ENCODE assay signal across 24 mouse cellular contexts in genomic region chr11:77713736-77714135, GRCm38 (mm10). TPM values are rescaled to one million over a fixed set of nuclear protein-coding genes. Genes with fewer than 3 reads are reported as not detected.
"Had no signal": no experiment of that assay in that cellular context is flagged by ENCODE, and none has a peak within 500 bp of the region (broad histone marks: within the 10 kb centered on the region; RNA-seq: fewer than 3 reads in every experiment).

No protein-coding gene starts in this region.

- ATAC-seq: midbrain, embryonic 16.5 days had no signal

- DNase-seq: lung, embryonic 14.5 days; lung, postnatal 10 days; lung, postnatal 4 days; midbrain, embryonic 14.5 days; retina, postnatal 1 day; right cerebral cortex, adult 18-20 months; right cerebral cortex, postnatal 25 days; right cerebral cortex, postnatal 4 days; spleen, adult 18-20 months; thymus, adult 18-20 months; thymus, postnatal 14 days; thymus, postnatal 36 days had no signal

- H3K4me2 ChIP-seq: lung, embryonic 14.5 days; midbrain, embryonic 12.5 days; neural tube, embryonic 13.5 days; neural tube, embryonic 15.5 days had no signal

- H3K9me3 ChIP-seq: midbrain, embryonic 10.5 days; midbrain, embryonic 12.5 days; neural tube, embryonic 13.5 days; neural tube, embryonic 15.5 days had no signal

- H3K9ac ChIP-seq: lung, embryonic 14.5 days; midbrain, embryonic 12.5 days; neural tube, embryonic 13.5 days; neural tube, embryonic 15.5 days had no signal

- H3K27ac ChIP-seq: midbrain, embryonic 10.5 days; midbrain, embryonic 12.5 days; neural tube, embryonic 13.5 days; neural tube, embryonic 15.5 days had no signal

- H3K27me3 ChIP-seq: midbrain, embryonic 12.5 days; neural tube, embryonic 13.5 days; neural tube, embryonic 15.5 days had no signal

- H3K4me1 ChIP-seq: midbrain, embryonic 10.5 days; midbrain, embryonic 12.5 days; neural tube, embryonic 13.5 days; neural tube, embryonic 15.5 days had no signal

- H3K4me3 ChIP-seq: midbrain, embryonic 10.5 days; midbrain, embryonic 12.5 days; myocyte; neural tube, embryonic 13.5 days; neural tube, embryonic 15.5 days had no signal

RNA-seq across cellular contexts. Expression of gene Cryba1, which starts 11.3 kb away (rescaled TPM):
- total RNA-seq: megakaryocyte, adult 5-6 weeks; megakaryocyte-erythroid progenitor cell, adult 5-6 weeks had no signal
- polyA plus RNA-seq: lung, embryonic 14.5 days; lung, embryonic 16.5 days; myocyte; small intestine, adult 2 months; stomach, embryonic 14.5 days; stomach, embryonic 16.5 days had no signal
